Mouse (Mus musculus) gastrocnemius, adult 2 months (tissue): ENCODE results near the gene Sat1. TPM values are rescaled to one million over a fixed set of nuclear protein-coding genes. Genes with fewer than 3 reads are reported as not detected.

Experiments used
- DNase-seq: peaks from one replicate; pipeline ENCODE4 v3.0.0; 2022
- H3K27ac ChIP-seq: fragments of 200-600 bp; 2 replicates; pipeline ENCODE4 v1.8.1; 2022; ENCODE audit warnings: mild to moderate bottlenecking
- H3K4me3 ChIP-seq: fragments of 200-600 bp; 2 replicates; pipeline ENCODE4 v1.8.1; 2022; ENCODE audit warnings: mild to moderate bottlenecking, moderate library complexity
- CTCF ChIP-seq: fragments of 200-600 bp; IDR thresholded peaks from 2 replicates; pipeline ENCODE4 v1.8.1; 2022; ENCODE audit warnings: antibody characterized with exemption, mild to moderate bottlenecking, moderate library complexity
- intact Hi-C: fragments of 180-260 bp; cut with DNase I; formaldehyde crosslinking; loops from one replicate; pipeline ENCODE4 v1.15.1; 2025
- total RNA-seq, 2 experiments: library from RNA; stranded (reverse); gene quantifications; 2 replicates each; pipeline ENCODE4 v1.2.3; 2021

The Sat1 gene
- total RNA-seq, 2 experiments from 2014 or later = 18.4 to 22.1 TPM

DNA sequence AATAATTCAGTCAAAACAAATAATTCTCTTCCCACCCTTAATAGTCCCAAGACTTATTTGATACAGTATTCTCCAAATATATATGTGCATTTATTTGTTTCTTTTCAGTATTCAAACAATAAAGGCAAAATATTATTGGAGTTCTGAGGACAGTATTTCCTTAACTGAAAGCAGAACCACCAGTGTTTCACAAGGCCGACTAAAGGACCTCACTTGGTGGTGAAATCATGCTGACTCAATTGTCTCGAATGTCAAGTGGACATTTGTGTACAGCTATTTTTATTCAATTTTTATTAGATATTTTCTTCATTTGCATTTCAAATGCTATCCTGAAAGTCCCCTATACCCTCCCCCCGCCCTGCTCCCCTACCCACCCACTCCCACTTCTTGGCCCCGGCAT, 21.3 kb downstream of the Sat1 start:
- H3K4me3 ChIP-seq = no peak overlapping the region
- H3K27ac ChIP-seq = no peak overlapping the region
- intact Hi-C loops = no loop called here
- no peak for DNase-seq
- TF ChIP-seq CTCF = no peak

DNA sequence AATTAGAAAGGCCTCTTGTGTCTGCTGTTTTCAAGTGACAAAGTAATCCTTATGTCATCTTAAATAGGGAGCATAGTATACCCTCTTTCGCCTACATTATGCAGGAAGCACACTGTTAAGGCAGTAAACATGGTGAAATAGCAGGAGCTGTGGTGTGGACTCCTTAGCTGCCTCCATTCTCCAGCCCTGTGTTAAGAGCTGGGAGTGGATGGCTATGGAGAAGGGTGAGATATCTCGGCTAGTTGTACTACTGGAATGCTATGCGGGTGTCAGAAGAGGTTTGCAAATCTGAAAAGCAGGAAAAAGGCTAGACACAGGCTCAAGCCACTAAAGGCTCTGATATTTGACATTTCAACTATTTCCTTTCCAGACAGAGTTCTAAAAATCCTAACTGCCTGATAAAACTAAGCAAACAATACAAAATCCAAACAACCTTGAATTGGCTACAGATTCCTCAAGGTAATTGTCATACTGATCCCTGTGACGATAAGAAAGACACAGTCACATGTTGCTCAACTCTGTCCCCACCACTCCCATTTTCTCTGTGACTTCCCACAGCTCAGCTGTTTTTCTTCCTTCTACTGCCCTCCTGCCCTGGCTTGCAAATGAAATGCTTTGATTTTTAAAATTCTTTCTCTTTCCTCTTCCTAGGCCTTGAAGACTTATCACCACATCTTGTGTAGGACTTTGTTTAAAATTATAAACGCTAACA, 22.4 kb downstream of the Sat1 start:
- intact Hi-C loops = no loop called here
- DNase-seq = no peak
- TF ChIP-seq CTCF = no peak
- Histone ChIP-seq H3K4me3 (no peak overlapping the region), H3K27ac (peak overlapping the region; percentile 70)

DNA sequence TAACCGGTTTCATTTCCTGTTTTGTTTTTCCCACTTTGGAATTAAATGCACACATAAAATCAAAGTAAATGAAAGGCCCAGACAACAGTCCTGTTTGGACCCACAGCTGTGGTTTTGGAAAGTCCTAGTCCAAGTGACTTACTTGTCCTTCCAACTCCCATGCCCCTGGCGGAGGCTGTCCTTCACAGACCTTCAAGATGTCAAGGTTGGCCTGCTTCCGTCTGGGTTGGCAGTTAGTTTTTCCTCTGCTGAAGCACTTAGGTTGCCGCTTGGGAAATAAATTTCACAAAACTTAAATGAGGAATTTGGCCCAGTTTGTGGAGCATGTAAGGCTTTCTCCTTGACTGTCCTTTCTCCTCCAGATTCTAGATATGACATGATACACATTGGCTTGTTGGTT, 24.3 kb downstream of the Sat1 start:
- H3K27ac ChIP-seq = no peak overlapping the region
- H3K4me3 ChIP-seq = no peak overlapping the region
- intact Hi-C loops = no loop called here
- no peak for TF ChIP-seq CTCF
- DNase-seq = peak; percentile 49

DNA sequence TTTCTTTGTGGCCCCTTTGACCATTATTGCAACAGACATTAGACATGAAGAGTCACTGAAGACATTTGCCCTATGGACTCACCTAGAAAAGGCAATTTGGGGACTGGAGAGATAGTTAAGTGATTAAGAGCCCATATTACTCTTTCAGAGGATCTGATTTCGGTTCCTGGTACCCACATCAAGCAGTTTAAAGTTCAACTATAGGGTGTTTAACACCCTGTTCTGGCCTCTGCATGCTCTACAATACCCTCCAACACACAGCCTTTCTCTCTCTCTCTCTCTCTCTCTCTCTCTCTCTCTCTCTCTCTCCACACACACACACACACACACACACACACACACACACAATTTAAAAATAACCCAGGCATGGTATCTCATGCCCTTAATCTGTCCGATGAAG, 38.6 kb downstream of the Sat1 start:
- H3K4me3 ChIP-seq = no peak overlapping the region
- no peak overlapping the region for H3K27ac ChIP-seq
- no peak for TF ChIP-seq CTCF
- intact Hi-C loops = no loop called here
- no peak for DNase-seq

DNA sequence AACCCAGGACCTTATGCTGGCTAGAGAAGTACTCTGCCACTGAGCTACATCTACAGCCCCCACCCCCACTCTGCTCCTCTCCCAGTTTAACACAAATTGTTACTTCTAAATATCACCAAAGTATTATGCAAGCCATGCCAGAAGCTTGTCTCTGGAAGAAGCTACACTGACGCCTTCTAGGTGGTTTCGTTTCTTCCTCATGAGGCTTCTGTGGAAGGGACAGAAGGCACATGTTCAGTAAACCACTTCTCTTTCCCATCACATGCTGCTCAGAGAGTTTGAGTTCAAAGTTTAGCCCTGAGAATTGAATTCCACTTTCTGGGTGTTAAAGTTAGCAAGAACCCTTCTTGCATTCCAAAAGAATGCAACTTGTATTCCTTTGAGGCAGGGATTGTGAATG, 39.0 kb downstream of the Sat1 start:
- no peak for DNase-seq
- no peak for TF ChIP-seq CTCF
- H3K27ac ChIP-seq = no peak overlapping the region
- intact Hi-C loops = no loop called here
- H3K4me3 ChIP-seq = no peak overlapping the region

DNA sequence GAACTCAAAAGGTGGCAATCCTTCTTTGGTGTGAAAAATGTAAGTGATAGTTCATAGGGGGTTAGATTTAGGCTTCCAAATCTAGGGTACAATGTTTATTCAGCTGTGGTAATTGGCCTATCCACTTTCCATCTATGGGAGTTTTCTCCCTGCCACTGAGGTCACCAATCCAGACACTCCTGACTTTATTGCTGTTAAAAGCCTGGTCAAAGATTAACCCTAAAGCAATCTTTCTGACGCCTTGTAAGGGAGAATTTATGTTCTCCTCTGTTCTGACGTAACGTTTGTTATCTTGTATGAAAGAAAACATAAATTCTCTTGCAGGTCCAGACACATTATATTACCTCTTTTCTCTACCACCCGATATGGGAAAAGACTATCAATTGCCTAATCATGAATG, 40.7 kb downstream of the Sat1 start:
- DNase-seq = no peak
- intact Hi-C loops = no loop called here
- no peak overlapping the region for H3K4me3 ChIP-seq
- TF ChIP-seq CTCF = no peak
- H3K27ac ChIP-seq = no peak overlapping the region

DNA sequence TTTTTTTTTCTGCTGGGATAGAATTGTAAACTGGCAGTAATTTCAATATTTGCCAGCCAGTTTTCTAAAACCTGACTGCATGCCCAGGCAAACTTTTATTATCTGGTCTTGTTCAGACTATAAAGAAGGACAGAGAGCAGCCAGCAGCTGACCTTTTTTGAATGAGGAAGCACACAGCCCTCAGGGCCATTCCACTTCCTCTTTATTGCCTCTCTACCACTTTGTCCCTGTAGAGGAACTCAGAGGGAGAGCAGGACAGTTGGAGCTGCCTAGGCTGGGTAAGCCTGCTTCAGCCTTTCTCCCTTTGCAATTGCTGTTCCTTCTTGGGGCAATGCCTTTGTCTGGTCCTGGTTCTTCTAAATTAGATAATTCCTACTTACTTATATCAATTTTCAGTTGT, 43.9 kb downstream of the Sat1 start:
- intact Hi-C loops = no loop called here
- TF ChIP-seq CTCF = no peak
- no peak for DNase-seq

DNA sequence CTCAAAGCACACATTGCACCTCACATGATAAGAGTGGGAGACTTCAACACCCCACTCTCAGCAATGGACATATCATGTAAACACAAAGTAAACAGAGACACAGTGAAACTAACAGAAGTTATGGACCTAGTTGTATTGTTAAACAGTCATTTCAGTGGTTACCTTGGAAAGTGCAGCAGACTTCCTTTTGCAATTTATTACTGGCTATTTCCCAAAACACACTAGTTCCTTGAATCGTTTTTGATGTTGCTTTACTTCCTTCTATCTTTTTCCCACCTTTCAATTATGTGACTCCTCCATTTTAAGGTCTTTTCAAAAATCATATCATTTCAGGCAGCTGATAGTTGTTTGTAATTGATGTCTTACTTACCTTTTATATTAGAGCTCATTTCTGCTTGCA, 44.5 kb downstream of the Sat1 start:
- Histone ChIP-seq H3K27ac (no peak overlapping the region), H3K4me3 (no peak overlapping the region)
- DNase-seq = no peak
- no peak for TF ChIP-seq CTCF
- intact Hi-C loops = no loop called here

More for the DNA sequence above, 43.9 kb downstream of the Sat1 start:
- no peak overlapping the region for H3K27ac ChIP-seq
- no peak overlapping the region for H3K4me3 ChIP-seq

DNA sequence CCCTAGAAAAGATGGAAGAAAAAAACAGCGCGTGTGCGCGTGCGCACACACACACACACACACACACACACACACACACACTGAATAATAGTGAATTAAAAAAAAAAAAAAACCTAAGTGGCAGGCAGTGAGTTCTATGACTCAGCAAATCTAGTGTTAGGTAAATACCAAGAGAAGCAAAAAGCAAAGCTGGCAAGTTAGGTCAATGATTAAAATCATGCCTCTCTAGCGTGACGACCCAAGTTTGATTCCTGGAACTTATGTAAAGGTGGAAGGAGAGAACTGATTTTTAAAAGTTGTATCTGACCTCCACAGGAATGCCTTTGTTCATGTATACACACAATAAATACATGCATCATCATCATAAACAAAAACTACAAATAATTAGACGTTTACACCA, 46.4 kb downstream of the Sat1 start:
- DNase-seq = no peak
- Histone ChIP-seq H3K4me3 (no peak overlapping the region), H3K27ac (no peak overlapping the region)
- TF ChIP-seq CTCF = no peak
- intact Hi-C loops = no loop called here

DNA sequence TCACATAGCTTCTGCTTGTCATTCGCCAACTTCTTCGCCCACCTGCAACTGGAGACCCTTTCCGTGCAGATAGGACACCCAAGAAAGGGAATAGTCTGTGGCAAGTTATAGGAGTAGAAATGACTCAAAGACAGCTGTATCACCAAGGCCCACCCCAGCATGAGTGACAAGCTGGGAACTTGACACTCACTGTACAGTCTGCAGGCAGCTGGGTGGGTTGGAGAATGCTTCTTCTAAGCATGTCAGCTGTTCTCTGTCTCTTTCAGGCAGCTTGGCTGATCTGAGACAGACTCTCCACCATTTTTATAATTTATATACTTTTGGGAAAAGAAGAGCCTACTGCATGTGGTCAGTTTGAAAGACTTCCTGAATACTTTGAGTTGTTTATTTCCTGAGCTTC, 48.6 kb downstream of the Sat1 start:
- no peak for TF ChIP-seq CTCF
- no peak overlapping the region for H3K27ac ChIP-seq
- DNase-seq = no peak
- intact Hi-C loops = no loop called here
- H3K4me3 ChIP-seq = no peak overlapping the region

DNA sequence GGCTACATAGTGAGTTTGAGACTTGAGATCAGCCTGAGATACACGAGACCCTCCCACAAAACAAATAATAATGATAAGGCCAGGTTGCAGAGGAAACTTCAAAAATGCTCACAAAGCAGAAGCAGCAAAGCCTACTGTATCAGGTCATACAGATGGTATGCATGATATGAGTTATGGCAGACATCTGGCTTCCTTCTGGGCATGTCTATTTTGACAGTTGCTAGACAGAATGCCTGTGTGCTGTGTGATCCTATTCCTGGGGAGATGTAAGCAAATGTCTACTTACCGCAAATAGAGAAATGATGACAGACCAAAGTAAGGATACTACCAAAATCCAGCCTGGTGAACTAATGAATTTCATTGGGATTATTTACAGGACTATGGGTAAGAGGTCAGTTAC, 49.9 kb downstream of the Sat1 start:
- intact Hi-C loops = no loop called here
- Histone ChIP-seq H3K4me3 (no peak overlapping the region), H3K27ac (no peak overlapping the region)
- DNase-seq = no peak
- no peak for TF ChIP-seq CTCF

DNA sequence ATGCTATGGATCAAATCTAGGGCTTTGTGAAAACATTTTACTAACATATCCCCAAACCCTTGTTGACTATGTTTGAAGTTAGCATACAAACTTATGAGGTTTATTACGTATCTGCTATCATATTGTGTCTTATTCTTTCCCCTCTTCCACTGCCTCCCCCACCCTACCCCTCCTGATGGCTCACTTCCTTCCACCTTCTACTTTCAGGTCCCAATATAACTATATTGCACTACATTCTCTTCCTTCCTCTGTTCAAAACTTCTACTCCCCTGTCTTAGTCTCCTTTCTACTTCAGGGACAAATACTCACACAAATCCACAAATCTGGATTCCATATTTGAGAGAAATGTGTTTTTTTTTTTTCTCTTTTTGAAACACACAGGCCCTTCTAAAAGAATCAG, 52.7 kb downstream of the Sat1 start:
- intact Hi-C loops = no loop called here
- DNase-seq = no peak
- TF ChIP-seq CTCF = no peak
- no peak overlapping the region for H3K4me3 ChIP-seq
- H3K27ac ChIP-seq = no peak overlapping the region

Other genes starting within 250 kb of the Sat1 start
- gene Magea8, start 220.6 kb downstream of the Sat1 start, total RNA-seq = not detected
- not detected for gene Magea5, start 153.3 kb downstream of the Sat1 start, total RNA-seq
- gene Magea1, start 126.7 kb downstream of the Sat1 start, total RNA-seq = not detected
- not detected for gene Magea2, start 122.8 kb downstream of the Sat1 start, total RNA-seq
- not detected for gene Cldn34b2, start 88.0 kb downstream of the Sat1 start, total RNA-seq
- gene Acot9, start 46.0 kb upstream of the Sat1 start, total RNA-seq = 10 to 100 TPM; 17.1 to 18.4 TPM
- 10 to 100 TPM in 1 of 2 experiments, 1 to 10 TPM in 1; 5.1 to 10.5 TPM for gene Prdx4, start 124.3 kb upstream of the Sat1 start, total RNA-seq